Mouse (Mus musculus): Measurements from ENCODE around the gene Kalrn.

Gene Kalrn

GRCm38 (mm10) chr16:34167042-34167441 lies 406.3 kb downstream of the Kalrn start:
- no peak for DNase-seq

GRCm38 (mm10) chr16:34163086-34163485 lies 410.2 kb downstream of the Kalrn start:
- no peak for DNase-seq

GRCm38 (mm10) chr16:34159576-34159975 lies 413.8 kb downstream of the Kalrn start:
- peak; percentile 66 for DNase-seq

- peak; percentile 47 for DNase-seq
These were observed 415.8 kb downstream of the Kalrn start for GRCm38 (mm10) chr16:34157386-34158135.

GRCm38 (mm10) chr16:34155696-34156095 lies 417.6 kb downstream of the Kalrn start:
- no peak for DNase-seq

GRCm38 (mm10) chr16:34154903-34155302 lies 418.4 kb downstream of the Kalrn start:
- no peak for DNase-seq

- no peak for DNase-seq
These were observed 421.7 kb downstream of the Kalrn start for GRCm38 (mm10) chr16:34151528-34152071.

GRCm38 (mm10) chr16:34141670-34142069 lies 431.7 kb downstream of the Kalrn start:
- DNase-seq = no peak

- DNase-seq = no peak
These were observed 438.3 kb downstream of the Kalrn start for GRCm38 (mm10) chr16:34135074-34135473.

GRCm38 (mm10) chr16:34134628-34135027 lies 438.7 kb downstream of the Kalrn start:
- DNase-seq = no peak

GRCm38 (mm10) chr16:34125595-34125994 lies 447.7 kb downstream of the Kalrn start:
- peak; percentile 81 for DNase-seq

- DNase-seq = no peak
These were observed 450.8 kb downstream of the Kalrn start for GRCm38 (mm10) chr16:34122486-34122885.

- no peak for DNase-seq
These were observed 452.0 kb downstream of the Kalrn start for GRCm38 (mm10) chr16:34121288-34121687.

GRCm38 (mm10) chr16:34120801-34121201 lies 452.5 kb downstream of the Kalrn start:
- DNase-seq = no peak

- no peak for DNase-seq
These were observed 453.5 kb downstream of the Kalrn start for GRCm38 (mm10) chr16:34119844-34120243.

- peak; percentile 38 for DNase-seq
These were observed 454.0 kb downstream of the Kalrn start for GRCm38 (mm10) chr16:34119370-34119769.

- DNase-seq = peak; percentile 79
These were observed 458.7 kb downstream of the Kalrn start for GRCm38 (mm10) chr16:34114665-34115064.

- DNase-seq = no peak
These were observed 460.2 kb downstream of the Kalrn start for GRCm38 (mm10) chr16:34113150-34113549.

GRCm38 (mm10) chr16:34112490-34112889 lies 460.8 kb downstream of the Kalrn start:
- peak; percentile 32 for DNase-seq

GRCm38 (mm10) chr16:34110840-34111625 lies 462.3 kb downstream of the Kalrn start:
- DNase-seq = no peak

- DNase-seq = no peak
These were observed 468.9 kb downstream of the Kalrn start for GRCm38 (mm10) chr16:34104427-34104826.

GRCm38 (mm10) chr16:34102742-34103141 lies 470.6 kb downstream of the Kalrn start:
- no peak for DNase-seq

- no peak for DNase-seq
These were observed 473.5 kb downstream of the Kalrn start for GRCm38 (mm10) chr16:34099795-34100194.

Data from kidney, postnatal 10 days (tissue).